Mouse (Mus musculus): ENCODE results near the gene Shroom2. TPM values are rescaled to one million over a fixed set of nuclear protein-coding genes. Genes with fewer than 3 reads are reported as not detected.

Shroom2 gene
- total RNA-seq, 2 experiments from 2014 or later: 2.8 to 8.3 TPM

Other genes with a start within 250 kb of the Shroom2 start
- not detected for gene Cldn34a, start 206.1 kb downstream of the Shroom2 start, total RNA-seq (2021)
- not detected for gene Gpr143, start 12.5 kb upstream of the Shroom2 start, total RNA-seq (2021)
- gene Usp51, start 237.0 kb upstream of the Shroom2 start, total RNA-seq (2021): 1 to 10 TPM; 2.6 to 3.7 TPM